Mouse (Mus musculus) liver, embryonic 16.5 days (tissue): ENCODE data around the gene Olfr202. TPM values are rescaled to one million over a fixed set of nuclear protein-coding genes. Genes with fewer than 3 reads are reported as not detected.
"Not testable (repeated sequence)": the region's sequence is repeated elsewhere in the genome, so short reads cannot be mapped to it uniquely, and the experiment has no call there.

Experiments
- ATAC-seq: fragments of 200-750 bp; cut with Nextera tagmentation; 2 replicates; pipeline ENCODE4 v1.8.0; 2017; ENCODE audit warnings: low read depth, mild to moderate bottlenecking, moderate number of reproducible peaks, moderate library complexity
- H3K27ac ChIP-seq: fragments of 300-500 bp; sonication (generic); 2 replicates; pipeline ENCODE4 v1.5.1; 2014; ENCODE audit warnings: mild to moderate bottlenecking, low read length
- H3K27me3 ChIP-seq: fragments of 300-500 bp; sonication (generic); 2 replicates; pipeline ENCODE4 v1.6.1; 2014; ENCODE audit warnings: low read depth, low read length, mixed read lengths; ENCODE audit not compliant: control insufficient read depth, insufficient read depth
- H3K36me3 ChIP-seq: fragments of 300-500 bp; sonication (generic); 2 replicates; pipeline ENCODE4 v1.6.1; 2014; ENCODE audit warnings: mild to moderate bottlenecking; ENCODE audit not compliant: control insufficient read depth, insufficient read depth
- H3K4me1 ChIP-seq: fragments of 300-500 bp; sonication (generic); 2 replicates; pipeline ENCODE4 v1.6.1; 2014; ENCODE audit warnings: low read depth, low read length, mixed read lengths; ENCODE audit not compliant: control insufficient read depth
- H3K4me2 ChIP-seq: fragments of 300-500 bp; sonication (generic); 2 replicates; pipeline ENCODE4 v1.6.1; 2014; ENCODE audit warnings: low read depth, low read length, mixed read lengths
- H3K4me3 ChIP-seq: fragments of 300-500 bp; sonication (generic); 2 replicates; pipeline ENCODE4 v1.5.1; 2014; ENCODE audit warnings: low read depth, mild to moderate bottlenecking, low read length
- H3K9ac ChIP-seq: fragments of 300-500 bp; sonication (generic); 2 replicates; pipeline ENCODE4 v1.6.1; 2014; ENCODE audit warnings: low read depth, low read length
- H3K9me3 ChIP-seq: fragments of 300-500 bp; sonication (generic); replicated peaks from 2 replicates; pipeline ENCODE4 v1.6.1; 2016; ENCODE audit warnings: low read length; ENCODE audit not compliant: control insufficient read depth
- WGBS: fragments of 180-500 bp; shearing (Covaris S2); extraction: QIAGEN DNeasy Blood & Tissue Kit; methylation state at CpG from one replicate; pipeline ENCODE4 v1.1.7; 2014; ENCODE audit not compliant: insufficient replicate concordance; 5-methylcytosine and 5-hydroxymethylcytosine counted together
- polyA plus RNA-seq: library from polyadenylated mRNA; unstranded; fragments of >200 nt; fragmentation: Nextera tagmentation; extraction: Ambion mirVana; gene quantifications from 2 replicates; pipeline ENCODE4 v1.2.1, GENCODE M21; 2015

The Olfr202 gene
- polyA plus RNA-seq, 1 experiment from 2014 or later, result not detected

DNA sequence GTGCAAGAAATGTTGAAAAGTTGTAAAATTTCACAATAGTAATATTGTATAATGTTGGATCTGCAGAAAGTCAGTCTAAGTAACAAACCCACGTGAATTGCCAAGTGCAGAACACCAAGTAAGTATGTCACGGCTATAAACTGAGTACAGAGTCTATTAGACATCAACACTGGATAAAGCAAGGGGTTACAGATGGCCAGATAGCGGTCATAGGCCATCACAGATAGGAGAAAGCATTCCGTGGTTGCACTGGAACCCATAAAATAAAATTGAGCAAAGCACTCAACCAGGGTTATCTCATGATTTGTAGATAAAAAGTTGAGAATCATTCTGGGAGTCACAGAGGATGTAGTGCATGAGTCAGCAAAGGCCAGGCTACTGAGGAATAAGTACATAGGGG is 17.5 kb downstream of the Olfr202 start:
- 46% methylated on average over 4 of the region's 4 CpGs for WGBS
- ATAC-seq, result not testable (repeated sequence)

DNA sequence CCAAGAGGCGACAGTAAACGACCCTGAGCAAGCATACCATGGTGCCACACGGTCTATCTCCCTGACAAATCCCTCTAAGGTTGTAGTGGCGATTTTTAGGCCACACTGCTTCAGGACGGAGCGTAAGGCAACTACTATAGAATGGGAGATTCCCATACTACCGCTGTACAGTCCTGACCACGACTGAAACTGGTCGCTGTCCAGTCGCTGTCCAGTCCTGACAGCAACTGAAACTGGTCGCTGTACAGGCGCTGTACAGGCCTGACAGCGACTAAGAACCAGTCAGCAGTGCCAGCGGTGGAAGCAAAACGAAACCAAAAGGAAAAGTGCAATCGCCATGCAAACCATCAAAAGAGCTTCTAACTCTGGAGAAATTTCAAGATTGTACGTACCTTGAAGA is 36.9 kb downstream of the Olfr202 start:
- 67% methylated on average over 17 of the region's 17 CpGs for WGBS
- H3K9ac ChIP-seq, result no peak overlapping the region
- no peak for ATAC-seq

More for the DNA sequence above, 17.5 kb downstream of the Olfr202 start:
- not testable (repeated sequence) for H3K4me3 ChIP-seq, H3K4me2 ChIP-seq, H3K9me3 ChIP-seq, H3K9ac ChIP-seq, H3K27me3 ChIP-seq, H3K27ac ChIP-seq, H3K4me1 ChIP-seq, H3K36me3 ChIP-seq

More for the DNA sequence above, 36.9 kb downstream of the Olfr202 start:
- Histone ChIP-seq H3K4me2 (no peak overlapping the region), H3K36me3 (no peaks in the 10 kb centered on the region), H3K4me3 (no peak overlapping the region), H3K4me1 (no peaks in the 10 kb centered on the region), H3K27ac (no peak overlapping the region), H3K27me3 (no peaks in the 10 kb centered on the region), H3K9me3 (no peaks in the 10 kb centered on the region)

Other genes with a start within 250 kb of the Olfr202 start
- gene Olfr187, start 247.0 kb downstream of the Olfr202 start, polyA plus RNA-seq, result not detected in 2 replicates
- gene Olfr190, start 208.8 kb downstream of the Olfr202 start, polyA plus RNA-seq, result not detected in 2 replicates
- gene Olfr191, start 197.0 kb downstream of the Olfr202 start, polyA plus RNA-seq, result not detected in 2 replicates
- not detected in 2 replicates for gene Olfr193, start 174.9 kb downstream of the Olfr202 start, polyA plus RNA-seq
- not detected in 2 replicates for gene Olfr194, start 165.7 kb downstream of the Olfr202 start, polyA plus RNA-seq
- gene Olfr195, start 139.7 kb downstream of the Olfr202 start, polyA plus RNA-seq, result not detected in 2 replicates
- not detected in 2 replicates for gene Olfr196, start 116.3 kb downstream of the Olfr202 start, polyA plus RNA-seq
- gene Olfr198, start 83.3 kb downstream of the Olfr202 start, polyA plus RNA-seq, result not detected in 2 replicates
- gene Olfr199, start 67.0 kb downstream of the Olfr202 start, polyA plus RNA-seq, result not detected in 2 replicates
- gene Olfr201, start 14.2 kb downstream of the Olfr202 start, polyA plus RNA-seq, result 0.06 and 0.09 TPM in 2 replicates
- gene Olfr203, start 12.1 kb upstream of the Olfr202 start, polyA plus RNA-seq, result not detected in 2 replicates
- not detected in 2 replicates for gene Olfr204, start 31.5 kb upstream of the Olfr202 start, polyA plus RNA-seq
- gene Olfr205, start 44.3 kb upstream of the Olfr202 start, polyA plus RNA-seq, result not detected in 2 replicates
- not detected in 2 replicates for gene Olfr206, start 62.5 kb upstream of the Olfr202 start, polyA plus RNA-seq
- not detected in 2 replicates for gene Olfr209, start 77.2 kb upstream of the Olfr202 start, polyA plus RNA-seq
- not detected in 2 replicates for gene Gabrr3, start 120.5 kb upstream of the Olfr202 start, polyA plus RNA-seq
- gene Riox2, start 185.0 kb upstream of the Olfr202 start, polyA plus RNA-seq, result 10.5 and 12.0 TPM in 2 replicates